Mouse (Mus musculus) lung, embryonic 15.5 days (tissue): ENCODE results near the gene Klra2. TPM values are rescaled to one million over a fixed set of nuclear protein-coding genes. Genes with fewer than 3 reads are reported as not detected.
"Not testable (repeated sequence)": the region's sequence is repeated elsewhere in the genome, so short reads cannot be mapped to it uniquely, and the experiment has no call there.

ENCODE experiments used
- ATAC-seq: fragments of 200-750 bp; cut with Nextera tagmentation; 2 replicates; pipeline ENCODE4 v1.8.0; 2017; ENCODE audit warnings: moderate number of reproducible peaks, borderline replicate concordance; ENCODE audit not compliant: low FRiP score, low TSS enrichment; ENCODE audit errors: extremely low read depth
- H3K27ac ChIP-seq: fragments of 300-500 bp; sonication (generic); 2 replicates; pipeline ENCODE4 v1.5.1; 2015; ENCODE audit warnings: moderate library complexity, mild to moderate bottlenecking, inconsistent platforms
- H3K27me3 ChIP-seq: fragments of 300-500 bp; sonication (generic); 2 replicates; pipeline ENCODE4 v1.6.1; 2015; ENCODE audit warnings: inconsistent platforms
- H3K36me3 ChIP-seq: fragments of 300-500 bp; sonication (generic); 2 replicates; pipeline ENCODE4 v1.6.1; 2015; ENCODE audit warnings: inconsistent platforms
- H3K4me1 ChIP-seq: fragments of 300-500 bp; sonication (generic); 2 replicates; pipeline ENCODE4 v1.6.1; 2015; ENCODE audit warnings: inconsistent platforms
- H3K4me2 ChIP-seq: fragments of 300-500 bp; sonication (generic); 2 replicates; pipeline ENCODE4 v1.6.1; 2015; ENCODE audit warnings: inconsistent platforms, mild to moderate bottlenecking, moderate library complexity
- H3K4me3 ChIP-seq: fragments of 300-500 bp; sonication (generic); 2 replicates; pipeline ENCODE4 v1.5.1; 2015; ENCODE audit warnings: mild to moderate bottlenecking, inconsistent platforms
- H3K9ac ChIP-seq: fragments of 300-500 bp; sonication (generic); 2 replicates; pipeline ENCODE4 v1.6.1; 2015; ENCODE audit warnings: inconsistent platforms
- H3K9me3 ChIP-seq: fragments of 300-500 bp; sonication (generic); 2 replicates; pipeline ENCODE4 v1.6.1; 2016; ENCODE audit warnings: inconsistent platforms
- WGBS: fragments of 180-500 bp; shearing (Covaris S2); methylation state at CpG from one replicate; pipeline ENCODE4 v1.1.7; 2015; 5-methylcytosine and 5-hydroxymethylcytosine counted together
- polyA plus RNA-seq: library from polyadenylated mRNA; unstranded; fragments of >200 nt; fragmentation: Nextera tagmentation; extraction: Ambion mirVana; gene quantifications from 2 replicates; pipeline ENCODE4 v1.2.1, GENCODE M21; 2015

Gene Klra2
- 0.64 and 0.77 TPM in 2 replicates for polyA plus RNA-seq

- no peaks in the 10 kb centered on the region for H3K27me3 ChIP-seq
- H3K36me3 ChIP-seq = no peaks in the 10 kb centered on the region
- H3K9ac ChIP-seq = no peak within 1 kb of the TSS
- no peak within 1 kb of the TSS for H3K27ac ChIP-seq
- H3K4me3 ChIP-seq = no peak within 1 kb of the TSS
- no peaks in the 10 kb centered on the region for H3K9me3 ChIP-seq
- no peak for ATAC-seq
- no peaks in the 10 kb centered on the region for H3K4me1 ChIP-seq
- WGBS = 80% methylated on average over 2 of the region's 2 CpGs
- H3K4me2 ChIP-seq = no peak within 1 kb of the TSS
These were observed at the start of gene Klra2 for GRCm38 (mm10) chr6:131247206-131247605. Klra2 (minus strand) TSS chr6:131247362.

GRCm38 (mm10) chr6:131294435-131295112 is 47.4 kb upstream of the Klra2 start:
- no peak for ATAC-seq
- WGBS = 75% methylated on average over 5 of the region's 5 CpGs

GRCm38 (mm10) chr6:131293916-131294315 is 46.8 kb upstream of the Klra2 start:
- no peak for ATAC-seq
- Histone ChIP-seq H3K27ac (no peak overlapping the region), H3K4me2 (peak overlapping the region; percentile 66; the same call in 1 of the 2 replicates), H3K27me3 (no peaks in the 10 kb centered on the region), H3K36me3 (no peaks in the 10 kb centered on the region), H3K4me3 (no peak overlapping the region), H3K9me3 (no peaks in the 10 kb centered on the region), H3K9ac (no peak overlapping the region), H3K4me1 (peaks cover 5% of the 10 kb centered on the region; the same call in 1 of the 2 replicates)
- 81% methylated on average over 5 of the region's 5 CpGs for WGBS

More at GRCm38 (mm10) chr6:131294435-131295112, 47.4 kb upstream of the Klra2 start:
- peaks cover 5% of the 10 kb centered on the region; the same call in 1 of the 2 replicates for H3K4me1 ChIP-seq
- H3K4me3 ChIP-seq = no peak overlapping the region
- H3K4me2 ChIP-seq = no peak overlapping the region
- H3K36me3 ChIP-seq = no peaks in the 10 kb centered on the region
- no peaks in the 10 kb centered on the region for H3K27me3 ChIP-seq
- H3K9me3 ChIP-seq = no peaks in the 10 kb centered on the region
- no peak overlapping the region for H3K27ac ChIP-seq
- H3K9ac ChIP-seq = no peak overlapping the region

GRCm38 (mm10) chr6:131292991-131293788 is 46.0 kb upstream of the Klra2 start, which contains the start of gene Magohb:
Magohb (minus strand) TSS chr6:131293244.
- ATAC-seq = peak; percentile 84; the same call in 1 of the 2 replicates
- Histone ChIP-seq H3K4me3 (peak within 1 kb of the TSS; percentile 56), H3K36me3 (peaks cover 1% of the 10 kb centered on the region), H3K27ac (peak within 1 kb of the TSS; percentile 33), H3K9me3 (no peaks in the 10 kb centered on the region), H3K9ac (peak within 1 kb of the TSS; percentile 57), H3K4me1 (peaks cover 5% of the 10 kb centered on the region; the same call in 1 of the 2 replicates), H3K4me2 (peak within 1 kb of the TSS; percentile 66), H3K27me3 (no peaks in the 10 kb centered on the region)
- 2% methylated on average over 51 of the region's 51 CpGs for WGBS

GRCm38 (mm10) chr6:131292276-131292990 is 45.3 kb upstream of the Klra2 start:
- Histone ChIP-seq H3K4me3 (peak overlapping the region; percentile 56), H3K27ac (peak overlapping the region; percentile 7; the same call in 1 of the 2 replicates), H3K36me3 (peaks cover 8% of the 10 kb centered on the region), H3K9ac (peak overlapping the region; percentile 57), H3K4me1 (peaks cover 5% of the 10 kb centered on the region; the same call in 1 of the 2 replicates), H3K27me3 (no peaks in the 10 kb centered on the region), H3K9me3 (no peaks in the 10 kb centered on the region), H3K4me2 (peak overlapping the region; percentile 66)
- peak; percentile 56; the same call in 1 of the 2 replicates for ATAC-seq
- WGBS = 14% methylated on average over 10 of the region's 10 CpGs

GRCm38 (mm10) chr6:131290430-131290829 is 43.3 kb upstream of the Klra2 start:
- H3K9me3 ChIP-seq = no peaks in the 10 kb centered on the region
- H3K4me1 ChIP-seq = peaks cover 5% of the 10 kb centered on the region; the same call in 1 of the 2 replicates
- no peak overlapping the region for H3K9ac ChIP-seq
- H3K4me3 ChIP-seq = no peak overlapping the region
- no peak for ATAC-seq
- H3K4me2 ChIP-seq = no peak overlapping the region
- WGBS = 7% methylated on average over 2 of the region's 2 CpGs
- no peak overlapping the region for H3K27ac ChIP-seq
- peaks cover 8% of the 10 kb centered on the region for H3K36me3 ChIP-seq
- H3K27me3 ChIP-seq = no peaks in the 10 kb centered on the region

GRCm38 (mm10) chr6:131278160-131278559 is 31.0 kb upstream of the Klra2 start:
- ATAC-seq, H3K27me3 ChIP-seq, H3K9me3 ChIP-seq, H3K27ac ChIP-seq, H3K9ac ChIP-seq, H3K4me2 ChIP-seq, H3K4me1 ChIP-seq, H3K4me3 ChIP-seq: not testable (repeated sequence)
- H3K36me3 ChIP-seq = peaks cover 16% of the 10 kb centered on the region
- 89% methylated on average over 2 of the region's 2 CpGs for WGBS

- H3K27ac ChIP-seq = no peak overlapping the region
- no peaks in the 10 kb centered on the region for H3K27me3 ChIP-seq
- no peak overlapping the region for H3K4me2 ChIP-seq
- H3K9ac ChIP-seq = no peak overlapping the region
- H3K4me3 ChIP-seq = no peak overlapping the region
- H3K9me3 ChIP-seq = no peaks in the 10 kb centered on the region
- H3K36me3 ChIP-seq = peaks cover 2% of the 10 kb centered on the region; the same call in 1 of the 2 replicates
- 80% methylated on average over 4 of the region's 4 CpGs for WGBS
- no peak for ATAC-seq
- H3K4me1 ChIP-seq = no peaks in the 10 kb centered on the region
These were observed 29.5 kb upstream of the Klra2 start for GRCm38 (mm10) chr6:131276659-131277058.

- ATAC-seq = no peak
- Histone ChIP-seq H3K9ac (no peak overlapping the region), H3K4me3 (no peak overlapping the region), H3K4me1 (no peaks in the 10 kb centered on the region), H3K9me3 (no peaks in the 10 kb centered on the region), H3K4me2 (no peak overlapping the region), H3K27ac (no peak overlapping the region), H3K36me3 (no peaks in the 10 kb centered on the region), H3K27me3 (no peaks in the 10 kb centered on the region)
- 98% methylated on average over 1 of the region's 1 CpGs for WGBS
These were observed 25.1 kb upstream of the Klra2 start for GRCm38 (mm10) chr6:131272311-131272710.

GRCm38 (mm10) chr6:131270312-131270711 is 23.1 kb upstream of the Klra2 start:
- Histone ChIP-seq H3K4me3 (no peak overlapping the region), H3K9ac (no peak overlapping the region), H3K4me2 (no peak overlapping the region), H3K4me1 (no peaks in the 10 kb centered on the region), H3K9me3 (no peaks in the 10 kb centered on the region), H3K27ac (no peak overlapping the region), H3K36me3 (no peaks in the 10 kb centered on the region), H3K27me3 (no peaks in the 10 kb centered on the region)
- ATAC-seq = no peak
- WGBS = 38% methylated on average over 1 of the region's 1 CpGs

GRCm38 (mm10) chr6:131269599-131269998 is 22.4 kb upstream of the Klra2 start:
- Histone ChIP-seq H3K27me3 (no peaks in the 10 kb centered on the region), H3K9ac (no peak overlapping the region), H3K36me3 (no peaks in the 10 kb centered on the region), H3K4me2 (no peak overlapping the region), H3K4me3 (no peak overlapping the region), H3K27ac (no peak overlapping the region), H3K4me1 (no peaks in the 10 kb centered on the region), H3K9me3 (no peaks in the 10 kb centered on the region)
- 78% methylated on average over 2 of the region's 2 CpGs for WGBS
- no peak for ATAC-seq
